Mouse (Mus musculus) olfactory bulb, adult 2 months (tissue): ENCODE results near the gene Gm20498.

ENCODE experiments used
- CTCF ChIP-seq: fragments of 200-500 bp; IDR thresholded peaks from 2 replicates; pipeline ENCODE4 v1.5.1; 2012; ENCODE audit warnings: low read depth, mild to moderate bottlenecking, low read length, moderate library complexity; ENCODE audit not compliant: insufficient read depth
- POLR2A ChIP-seq: fragments of 200-500 bp; IDR thresholded peaks from 2 replicates; pipeline ENCODE4 v1.6.1; 2012; ENCODE audit warnings: mild to moderate bottlenecking, low read depth, low read length, moderate library complexity; ENCODE audit not compliant: insufficient read depth

DNA sequence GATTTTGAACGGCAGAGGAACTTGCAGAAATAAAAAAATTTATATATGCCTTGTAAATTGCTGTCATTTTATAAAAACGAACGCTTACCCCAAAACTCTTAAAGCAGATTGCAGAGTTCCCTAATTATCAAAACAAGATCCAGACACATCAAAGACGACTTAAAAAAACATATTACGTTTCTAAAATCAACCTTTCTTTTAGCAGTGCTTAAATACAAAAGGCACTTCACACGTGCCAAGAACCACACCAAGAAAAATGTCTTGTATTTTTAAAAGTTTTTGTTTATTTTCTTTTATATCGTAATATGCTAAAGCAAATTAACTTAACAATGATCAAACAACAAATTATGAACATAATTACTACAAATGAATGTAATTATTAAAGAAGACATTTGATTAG, 48.5 kb downstream of the Gm20498 start:
- no peak for TF ChIP-seq POLR2A
- TF ChIP-seq CTCF: no peak
